ENCODE assay signal across 26 mouse cellular contexts in the genomic region with DNA sequence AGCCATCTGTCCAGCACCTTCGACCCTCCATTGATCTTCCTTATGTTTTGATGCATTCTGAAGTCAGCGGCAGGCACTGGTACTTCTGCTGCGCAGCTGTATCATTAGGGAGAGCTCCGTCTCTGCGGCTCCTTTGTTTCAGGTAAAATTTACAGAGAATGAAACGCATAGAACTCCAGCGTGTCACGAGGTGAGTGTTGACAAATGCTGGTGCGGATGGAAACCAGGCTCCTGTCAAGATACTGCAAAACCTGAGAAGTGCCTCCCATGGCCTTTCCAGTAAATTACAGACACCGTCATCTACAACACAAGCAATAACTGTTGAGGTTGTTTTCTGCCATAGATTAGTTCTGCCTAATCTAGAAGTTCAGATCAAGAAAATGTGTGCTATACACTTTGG.
A peak's percentile ranks its signal among the peaks of the same experiment; 100 is the strongest.
DNase-seq lines count a peak whose midpoint lies in the region; ATAC-seq and TF ChIP-seq lines count a peak whose summit lies in the region.
"Had no signal": no experiment of that assay in that cellular context is flagged by ENCODE, and none has a peak within 500 bp of the region (broad histone marks: within the 10 kb centered on the region; RNA-seq: fewer than 3 reads in every experiment).

No protein-coding gene starts in this region.

- peaks cover 7% of the 10 kb centered on the region; the same call in 1 of the 2 replicates for H3K9me3 ChIP-seq in heart, embryonic 14.5 days (ENCODE audit: control insufficient read depth, low read length)
- H3K9me3 ChIP-seq in midbrain, embryonic 15.5 days: no peaks in the 10 kb centered on the region
- H3K9me3 ChIP-seq in midbrain, embryonic 13.5 days: no peaks in the 10 kb centered on the region
- H3K9me3 ChIP-seq in neural tube, embryonic 15.5 days (replicated peaks): no peaks in the 10 kb centered on the region
- H3K9me3 ChIP-seq: embryonic facial prominence, embryonic 13.5 days; forebrain, embryonic 10.5 days; forebrain, embryonic 15.5 days; limb, embryonic 12.5 days; lung, embryonic 15.5 days; stomach, embryonic 15.5 days had no signal

- TF ChIP-seq EP300 in heart, adult 2 months (IDR thresholded peaks at IDR 0.05; ENCODE audit: insufficient read depth, low read depth, low read length): peak; percentile 51; the same call in 1 of the 2 replicates

- no peak for TF ChIP-seq POLR2A in heart, adult 2 months (IDR thresholded peaks at IDR 0.05; ENCODE audit: insufficient read depth, low read depth, low read length)

- no peak overlapping the region for H3K27ac ChIP-seq in heart, adult 2 months
- no peak overlapping the region for H3K27ac ChIP-seq in heart, embryonic 14.5 days (replicated peaks in 1 of 2; ENCODE audit: control insufficient read depth in 1 of 2, insufficient read depth in 1 of 2, low read depth in 2 of 2, low read length in 2 of 2)
- H3K27ac ChIP-seq in midbrain, embryonic 15.5 days: peak overlapping the region; percentile 38
- no peak overlapping the region for H3K27ac ChIP-seq in midbrain, embryonic 13.5 days
- H3K27ac ChIP-seq in neural tube, embryonic 15.5 days (replicated peaks): no peak overlapping the region
- H3K27ac ChIP-seq: embryonic facial prominence, embryonic 13.5 days; forebrain, embryonic 10.5 days; forebrain, embryonic 15.5 days; gastrocnemius, adult 2 months; kidney, postnatal 0 days; limb, embryonic 12.5 days; lung, embryonic 15.5 days; midbrain, embryonic 10.5 days; stomach, embryonic 15.5 days had no signal

- 48% methylated on average over 10 of the region's 10 CpGs for WGBS in heart, adult 2 months
- WGBS in heart, embryonic 14.5 days: 13% methylated on average over 10 of the region's 10 CpGs
- whole genome bisulfite sequencing in midbrain, embryonic 15.5 days: 69% methylated on average over 10 of the region's 10 CpGs
- WGBS in midbrain, embryonic 13.5 days: 72% methylated on average over 10 of the region's 10 CpGs
- 72% methylated on average over 10 of the region's 10 CpGs for WGBS in neural tube, embryonic 15.5 days

- no peak overlapping the region for H3K9ac ChIP-seq in heart, adult 2 months (ENCODE audit: low read depth, low read length)
- H3K9ac ChIP-seq in heart, embryonic 14.5 days (ENCODE audit: low read length): no peak overlapping the region
- no peak overlapping the region for H3K9ac ChIP-seq in midbrain, embryonic 15.5 days
- no peak overlapping the region for H3K9ac ChIP-seq in midbrain, embryonic 13.5 days (replicated peaks)
- H3K9ac ChIP-seq in neural tube, embryonic 15.5 days (replicated peaks): 0 out of 2 replicates have a peak overlapping the region, but pooled peaks have one; percentile 17
- H3K9ac ChIP-seq: embryonic facial prominence, embryonic 13.5 days; forebrain, embryonic 15.5 days; limb, embryonic 12.5 days; lung, embryonic 15.5 days; stomach, embryonic 15.5 days had no signal

- no peak for DNase-seq in heart, adult 2 months
- DNase-seq in heart, postnatal 4 days: no peak
- DNase-seq in heart, adult 9 months (ENCODE audit: low spot score in 2 of 2): no peak
- no peak for DNase-seq in layer of hippocampus, postnatal 25 days (ENCODE audit: extremely low spot score in 1 of 2, low spot score in 1 of 2)
- DNase-seq: adrenal gland, postnatal 14 days; cerebellum, adult 11 months; cerebellum, adult 9-10 months; cerebellum, postnatal 36 days; gastrocnemius, adult 2 months; gastrocnemius, postnatal 36 days; kidney, adult 8-10 months; right cerebral cortex, postnatal 25 days had no signal

- TF ChIP-seq CTCF in heart, adult 2 months (IDR thresholded peaks at IDR 0.05): no peak

- no peaks in the 10 kb centered on the region for H3K36me3 ChIP-seq in heart, adult 2 months (ENCODE audit: control insufficient read depth, insufficient read depth, low read length)
- H3K36me3 ChIP-seq in heart, embryonic 14.5 days (ENCODE audit: control insufficient read depth, insufficient read depth, low read length): no peaks in the 10 kb centered on the region
- no peaks in the 10 kb centered on the region for H3K36me3 ChIP-seq in midbrain, embryonic 15.5 days (replicated peaks)
- no peaks in the 10 kb centered on the region for H3K36me3 ChIP-seq in midbrain, embryonic 13.5 days
- H3K36me3 ChIP-seq in neural tube, embryonic 15.5 days: no peaks in the 10 kb centered on the region
- H3K36me3 ChIP-seq: embryonic facial prominence, embryonic 13.5 days; forebrain, embryonic 10.5 days; forebrain, embryonic 15.5 days; limb, embryonic 12.5 days; lung, embryonic 15.5 days; midbrain, embryonic 10.5 days; stomach, embryonic 15.5 days had no signal

- no peaks in the 10 kb centered on the region for H3K27me3 ChIP-seq in heart, adult 2 months (ENCODE audit: control insufficient read depth, insufficient read depth, low read length)
- no peaks in the 10 kb centered on the region for H3K27me3 ChIP-seq in heart, embryonic 14.5 days (ENCODE audit: control insufficient read depth, insufficient read depth, low read length)
- no peaks in the 10 kb centered on the region for H3K27me3 ChIP-seq in midbrain, embryonic 15.5 days (replicated peaks)
- no peaks in the 10 kb centered on the region for H3K27me3 ChIP-seq in midbrain, embryonic 13.5 days
- H3K27me3 ChIP-seq in neural tube, embryonic 15.5 days (replicated peaks): no peaks in the 10 kb centered on the region
- H3K27me3 ChIP-seq: embryonic facial prominence, embryonic 13.5 days; forebrain, embryonic 15.5 days; limb, embryonic 12.5 days; lung, embryonic 15.5 days; stomach, embryonic 15.5 days had no signal

- H3K4me3 ChIP-seq in heart, adult 2 months: no peak overlapping the region
- no peak overlapping the region for H3K4me3 ChIP-seq in heart, embryonic 14.5 days (ENCODE audit: control insufficient read depth in 1 of 2, insufficient read depth in 1 of 2, low read depth in 1 of 2, low read length in 2 of 2)
- no peak overlapping the region for H3K4me3 ChIP-seq in midbrain, embryonic 15.5 days
- no peak overlapping the region for H3K4me3 ChIP-seq in midbrain, embryonic 13.5 days (replicated peaks)
- H3K4me3 ChIP-seq in neural tube, embryonic 15.5 days (replicated peaks): no peak overlapping the region
- H3K4me3 ChIP-seq: embryonic facial prominence, embryonic 13.5 days; forebrain, embryonic 10.5 days; forebrain, embryonic 15.5 days; gastrocnemius, adult 2 months; limb, embryonic 12.5 days; lung, embryonic 15.5 days; midbrain, embryonic 10.5 days; stomach, embryonic 15.5 days had no signal

- ATAC-seq in heart, embryonic 14.5 days (ENCODE audit: insufficient number of reproducible peaks, insufficient read depth, low FRiP score, low read depth): no peak
- ATAC-seq in midbrain, embryonic 15.5 days (replicated peaks): no peak
- ATAC-seq in midbrain, embryonic 13.5 days: no peak
- no peak for ATAC-seq in neural tube, embryonic 15.5 days (ENCODE audit: low FRiP score)
- ATAC-seq: forebrain, embryonic 15.5 days; intestine, embryonic 16.5 days; Patski had no signal

- intact Hi-C loops in heart, adult 2 months (cut with DNase I): no loop called here

- H3K4me2 ChIP-seq in heart, embryonic 14.5 days (ENCODE audit: low read length): peak overlapping the region; percentile 28
- H3K4me2 ChIP-seq in midbrain, embryonic 15.5 days: no peak overlapping the region
- no peak overlapping the region for H3K4me2 ChIP-seq in midbrain, embryonic 13.5 days (replicated peaks)
- no peak overlapping the region for H3K4me2 ChIP-seq in neural tube, embryonic 15.5 days
- H3K4me2 ChIP-seq: embryonic facial prominence, embryonic 13.5 days; forebrain, embryonic 15.5 days; limb, embryonic 12.5 days; lung, embryonic 15.5 days; stomach, embryonic 15.5 days had no signal

- no peaks in the 10 kb centered on the region for H3K79me2 ChIP-seq in heart, adult 2 months (replicated peaks; ENCODE audit: control insufficient read depth, insufficient read depth, low read length)

- H3K4me1 ChIP-seq in heart, adult 2 months (ENCODE audit: control insufficient read depth, insufficient read depth, low read length): no peaks in the 10 kb centered on the region
- peaks cover 13 to 27% of the 10 kb centered on the region in 2 experiments for H3K4me1 ChIP-seq in heart, embryonic 14.5 days (ENCODE audit: control insufficient read depth in 2 of 2, insufficient read depth in 2 of 2, low read length in 2 of 2)
- H3K4me1 ChIP-seq in midbrain, embryonic 15.5 days: peaks cover 43% of the 10 kb centered on the region
- peaks cover 48% of the 10 kb centered on the region for H3K4me1 ChIP-seq in midbrain, embryonic 13.5 days (replicated peaks)
- peaks cover 35% of the 10 kb centered on the region for H3K4me1 ChIP-seq in neural tube, embryonic 15.5 days
- H3K4me1 ChIP-seq: lung, embryonic 15.5 days had no signal
